Mouse (Mus musculus) liver, postnatal 0 days (tissue): ENCODE results near the gene Timm10b.

Source experiments
- CTCF ChIP-seq: sonication (generic); IDR thresholded peaks from 2 replicates; pipeline ENCODE4 v1.5.1; 2016; ENCODE audit warnings: antibody characterized with exemption, low read depth
- EP300 ChIP-seq: IDR thresholded peaks from 2 replicates; pipeline ENCODE4 v1.6.1; 2016; ENCODE audit warnings: antibody characterized with exemption, low read depth, mild to moderate bottlenecking

GRCm38 (mm10) chr7:105621646-105622292 lies 18.1 kb upstream of the Timm10b start:
- TF ChIP-seq CTCF (no peak), EP300 (no peak)
